Mouse (Mus musculus) B cell, adult 2 months (primary cell): Measurements from ENCODE around the gene Slc12a9.

Source experiments
- DNase-seq, 2 experiments: peaks; one replicate each; pipeline ENCODE4 v3.0.0; 2022

Slc12a9 gene

DNA sequence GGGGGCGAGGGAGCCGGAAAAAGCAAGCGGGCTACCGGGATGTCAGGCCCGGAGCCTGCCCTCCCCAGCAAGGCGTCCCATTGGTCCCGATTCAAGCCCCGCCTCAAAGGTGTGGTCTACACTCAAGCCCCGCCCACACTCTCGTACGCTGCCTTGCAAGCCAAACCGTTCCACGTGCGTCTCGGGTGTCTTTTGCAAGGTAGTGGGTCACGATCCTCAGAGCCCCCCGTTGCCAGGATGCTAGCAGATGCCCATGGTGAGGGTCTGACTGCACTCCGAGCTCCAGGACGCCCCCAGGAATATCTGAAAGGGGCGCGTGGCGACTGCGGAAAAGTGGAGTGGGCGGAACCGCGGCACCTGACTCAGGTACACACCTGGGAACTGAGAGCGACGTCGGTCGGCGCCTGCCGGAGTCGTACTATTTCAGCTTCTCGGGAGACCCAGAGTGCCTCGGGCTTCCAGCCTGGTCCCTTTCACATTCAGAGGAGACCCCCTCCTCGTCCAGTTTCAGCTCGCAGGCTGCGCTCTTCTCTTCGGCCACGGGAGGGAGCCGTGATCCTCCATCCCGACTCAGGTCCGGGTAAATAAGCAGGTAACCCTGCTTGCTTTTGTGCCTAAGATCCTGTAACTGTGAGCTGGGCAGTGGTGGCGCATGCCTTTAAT is at the start of gene Slc12a9:
Gene Slc12a9 (minus strand): TSS at position 86 of the 663 bp plus-strand sequence.
- DNase-seq = peak; percentile 97

- DNase-seq = peak; percentile 71 to 73
Observed at GRCm38 (mm10) chr5:137381152-137381551, 47.8 kb upstream of the Slc12a9 start.

DNA sequence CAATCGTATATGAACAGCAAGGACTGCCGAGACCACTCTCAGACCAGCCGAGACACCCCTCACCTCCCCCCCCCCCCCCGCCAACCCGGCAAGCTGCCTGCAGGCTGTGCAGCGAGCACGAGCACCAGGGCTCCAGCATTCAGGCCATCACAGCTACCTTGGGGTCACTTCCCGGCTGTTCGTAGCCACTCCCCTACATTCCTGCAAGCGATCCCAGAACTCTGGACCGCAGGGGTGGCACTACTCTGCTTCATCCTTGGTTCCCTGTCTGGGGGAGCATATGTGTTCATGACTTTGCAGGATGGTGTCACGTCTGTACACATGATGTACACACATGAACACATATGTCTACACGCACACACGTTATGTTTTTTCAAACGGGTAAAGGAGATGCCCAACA is 44.2 kb upstream of the Slc12a9 start:
- no peak for DNase-seq

DNA sequence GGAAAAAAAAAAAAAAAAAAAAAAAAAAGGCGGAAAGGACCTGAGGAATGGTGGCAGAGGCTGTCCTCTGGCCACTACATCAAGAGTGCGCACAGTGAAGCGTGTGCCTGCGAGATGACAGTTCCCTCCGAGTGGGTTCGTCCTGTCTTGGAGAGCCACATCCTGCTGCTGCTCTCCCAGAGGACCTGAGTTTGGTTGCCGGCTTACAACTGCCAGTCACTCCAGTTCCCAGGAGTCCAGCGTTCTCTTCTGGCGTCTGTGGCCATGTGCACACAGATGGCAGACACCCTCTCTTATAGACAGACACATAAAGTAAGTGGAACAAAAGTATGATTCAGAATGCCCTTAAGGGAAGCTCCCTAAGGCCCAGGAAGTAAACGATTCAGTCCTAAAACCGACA is 43.8 kb upstream of the Slc12a9 start:
- DNase-seq = no peak

- no peak for DNase-seq
Observed at GRCm38 (mm10) chr5:137376722-137377121, 43.3 kb upstream of the Slc12a9 start.

- no peak for DNase-seq
Observed at GRCm38 (mm10) chr5:137376198-137376597, 42.8 kb upstream of the Slc12a9 start.

GRCm38 (mm10) chr5:137375627-137376026 is 42.2 kb upstream of the Slc12a9 start:
- DNase-seq = no peak

- no peak for DNase-seq
Observed at GRCm38 (mm10) chr5:137374521-137375080, 41.2 kb upstream of the Slc12a9 start.

DNA sequence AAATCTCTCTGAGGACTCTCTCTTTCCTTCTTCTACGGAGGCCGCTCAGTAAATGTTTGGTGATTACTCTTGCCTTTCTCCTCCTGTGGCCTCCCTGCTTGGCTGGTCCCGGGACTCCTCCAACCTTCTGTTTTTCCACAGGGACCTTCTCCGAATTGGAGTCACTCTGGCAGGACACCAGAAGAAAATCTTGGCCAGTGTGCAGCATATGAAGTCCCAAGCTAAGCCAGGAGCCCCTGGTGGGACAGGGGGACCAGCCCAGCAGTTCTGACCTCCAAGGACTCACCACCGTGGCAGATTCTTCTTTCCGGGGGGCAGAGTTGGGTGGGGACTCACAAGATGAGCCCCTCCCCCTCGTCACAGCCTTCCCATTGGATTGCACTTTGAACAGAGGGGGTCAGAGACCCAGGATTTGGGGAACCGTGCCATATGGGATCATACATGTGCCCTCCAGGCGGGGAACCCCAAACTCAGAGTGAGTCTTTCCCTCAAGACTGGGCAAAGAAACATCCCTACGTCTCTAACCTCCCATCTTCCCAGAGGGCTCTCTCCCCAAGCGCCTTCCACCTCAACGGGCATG is 40.1 kb upstream of the Slc12a9 start:
- no peak for DNase-seq

GRCm38 (mm10) chr5:137369665-137370064 is 36.3 kb upstream of the Slc12a9 start:
- DNase-seq = no peak

GRCm38 (mm10) chr5:137358382-137358781 is 25.0 kb upstream of the Slc12a9 start:
- DNase-seq = no peak

GRCm38 (mm10) chr5:137354091-137354490 is 20.7 kb upstream of the Slc12a9 start:
- no peak for DNase-seq

DNA sequence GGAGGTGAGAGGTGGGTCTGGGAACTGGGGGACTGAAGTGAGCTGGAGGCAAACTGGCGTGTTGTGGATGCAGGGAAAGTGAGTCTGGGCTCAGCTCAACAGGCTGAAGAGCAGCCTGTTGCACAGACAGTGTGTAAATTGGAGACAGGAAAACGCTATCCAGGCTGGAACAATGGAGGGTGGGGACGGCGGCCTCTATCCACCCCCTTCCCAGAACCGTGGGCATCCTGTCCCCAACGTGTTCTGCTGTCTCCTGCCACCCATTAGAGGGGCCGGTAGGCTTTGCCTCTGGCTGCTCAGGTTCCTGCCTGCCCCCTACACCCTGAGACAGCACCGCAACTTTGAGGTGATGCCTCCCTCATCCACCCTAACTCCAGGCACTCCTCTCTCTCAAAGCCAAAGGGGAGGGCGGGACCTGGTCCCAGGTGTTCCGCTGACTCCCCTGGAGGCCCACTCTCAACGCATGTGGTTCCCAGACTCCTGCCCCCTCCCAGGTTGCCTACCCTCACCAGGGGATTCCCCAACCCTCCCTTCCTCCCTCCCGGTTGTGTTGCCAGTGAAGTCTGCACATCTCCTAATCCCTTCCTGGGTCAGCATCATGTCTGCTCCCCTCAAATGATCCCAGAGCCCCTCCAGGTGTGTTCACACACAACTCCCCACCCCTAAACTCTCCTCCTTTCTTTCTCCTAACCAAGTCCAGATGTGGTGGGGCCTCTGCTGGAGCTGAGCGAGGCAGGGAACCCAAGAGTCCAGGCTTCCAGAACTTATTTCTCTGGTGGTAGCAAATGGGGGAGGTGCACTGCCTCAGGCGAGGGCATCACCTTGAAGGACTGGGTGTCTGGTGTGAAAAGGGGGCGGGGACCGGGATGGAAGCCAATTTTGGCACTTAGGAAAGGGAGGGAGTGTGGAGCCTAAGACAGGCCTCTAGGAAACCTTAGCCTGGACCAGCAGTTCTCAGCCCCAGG is 18.9 kb upstream of the Slc12a9 start:
- DNase-seq = no peak

DNA sequence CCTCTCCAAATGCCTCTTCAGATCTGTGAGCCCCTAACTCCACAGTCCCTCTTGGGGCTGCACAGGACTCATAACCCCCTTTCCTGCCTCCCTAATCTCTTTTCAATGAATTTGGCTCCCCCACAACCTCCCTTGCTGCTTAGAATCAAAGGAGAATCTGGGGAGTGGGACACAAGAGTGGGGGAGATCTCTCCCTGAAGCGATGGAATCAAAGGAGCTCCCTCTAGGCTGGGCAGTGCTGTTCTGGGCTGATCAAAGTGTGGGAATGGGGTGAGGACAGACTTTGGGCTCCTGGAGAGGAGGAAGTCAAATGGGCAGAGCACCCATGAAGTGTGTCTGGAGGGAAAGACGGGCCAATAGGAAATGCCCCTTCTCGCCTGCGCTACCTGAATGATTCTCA is 18.0 kb upstream of the Slc12a9 start:
- DNase-seq = no peak

DNA sequence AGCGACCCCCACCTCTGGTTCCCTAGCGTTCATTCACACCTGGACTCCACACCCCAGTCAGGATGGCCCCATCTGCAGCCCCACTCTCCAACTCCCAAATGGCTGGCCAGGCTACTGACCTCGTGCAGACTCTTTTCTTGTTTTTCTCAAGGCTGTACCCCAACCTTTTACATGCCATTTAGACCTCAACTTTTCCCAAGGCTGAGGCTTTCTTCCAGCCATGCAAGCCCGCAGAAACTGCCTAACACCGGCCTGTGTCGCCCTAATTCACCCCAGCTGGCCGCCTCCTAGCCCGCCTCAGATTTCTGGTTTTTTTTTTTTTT is 17.6 kb upstream of the Slc12a9 start:
- DNase-seq = no peak

DNA sequence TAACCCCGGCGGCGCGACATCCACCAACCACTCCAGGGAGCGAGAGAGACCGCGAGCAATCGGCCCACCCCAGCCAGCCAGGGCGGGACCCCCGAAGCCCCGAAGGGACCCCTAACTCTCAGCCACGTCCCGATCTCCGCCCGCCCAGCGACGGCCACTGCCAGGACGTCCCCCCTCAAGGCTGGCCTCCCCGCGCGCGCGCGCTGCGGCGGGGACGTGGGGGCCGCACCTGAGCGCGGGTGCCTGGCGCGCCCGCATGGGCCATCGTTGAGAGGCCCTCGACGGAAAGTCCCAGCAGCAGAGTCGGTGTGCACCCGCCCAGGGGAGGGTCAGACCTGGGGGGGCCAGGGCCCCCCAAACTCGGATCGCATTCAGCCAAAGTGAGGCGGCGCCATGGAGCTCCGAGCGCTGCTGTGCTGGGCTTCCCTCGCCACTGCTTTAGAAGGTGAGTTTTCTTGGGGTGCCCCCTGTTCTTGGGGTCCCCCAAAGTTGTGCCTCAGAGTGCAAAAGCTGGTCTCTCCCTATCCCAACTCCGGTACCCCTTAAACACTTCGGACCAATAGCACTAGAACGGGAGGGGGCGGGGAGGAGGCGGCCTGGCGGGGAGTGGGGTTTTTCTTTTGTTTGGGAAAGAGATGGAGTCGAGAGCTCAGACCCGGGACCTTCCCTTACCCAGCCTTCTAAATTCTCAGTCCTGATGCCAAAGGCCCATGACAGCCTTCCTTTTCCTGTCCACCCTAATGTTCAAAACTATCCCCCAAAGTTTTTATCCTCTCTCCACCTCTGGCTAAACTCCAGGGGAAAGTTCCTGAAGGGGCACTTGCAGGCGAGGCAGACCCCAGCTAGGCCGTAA is 17.0 kb upstream of the Slc12a9 start:
- DNase-seq = no peak

GRCm38 (mm10) chr5:137349384-137350204 is 16.2 kb upstream of the Slc12a9 start, which contains the start of gene Ephb4:
Ephb4 (plus strand) TSS chr5:137350109.
- no peak for DNase-seq

GRCm38 (mm10) chr5:137348482-137349383 is 15.3 kb upstream of the Slc12a9 start:
- no peak for DNase-seq

DNA sequence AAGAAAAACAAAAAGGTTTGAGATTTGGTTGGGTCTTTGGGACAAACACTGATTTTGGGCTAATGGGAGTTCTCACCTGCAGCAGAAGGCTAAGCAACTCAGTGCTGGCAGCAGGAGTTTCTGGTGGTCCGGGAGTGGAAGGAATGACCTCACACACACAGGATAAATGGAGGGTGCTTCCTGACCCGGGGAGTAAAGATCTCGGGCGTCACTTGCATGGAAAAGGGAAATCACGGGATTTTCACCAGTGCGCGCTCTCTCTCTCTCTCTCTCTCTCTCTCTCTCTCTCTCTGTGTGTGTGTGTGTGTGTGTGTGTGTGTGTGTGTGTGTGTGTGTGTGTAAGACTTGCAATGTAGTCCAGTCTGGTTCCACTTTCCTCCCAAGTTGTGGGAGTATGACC is 14.5 kb upstream of the Slc12a9 start:
- no peak for DNase-seq

GRCm38 (mm10) chr5:137346983-137347382 is 13.6 kb upstream of the Slc12a9 start:
- no peak for DNase-seq
